Mouse (Mus musculus): ENCODE results near the gene Emc6. TPM values are rescaled to one million over a fixed set of nuclear protein-coding genes. Genes with fewer than 3 reads are reported as not detected.
A peak's percentile ranks its signal among the peaks of the same experiment; 100 is the strongest.

Gene Emc6
- polyA plus RNA-seq, 1 experiment from 2014 or later, result 135 TPM

DNA sequence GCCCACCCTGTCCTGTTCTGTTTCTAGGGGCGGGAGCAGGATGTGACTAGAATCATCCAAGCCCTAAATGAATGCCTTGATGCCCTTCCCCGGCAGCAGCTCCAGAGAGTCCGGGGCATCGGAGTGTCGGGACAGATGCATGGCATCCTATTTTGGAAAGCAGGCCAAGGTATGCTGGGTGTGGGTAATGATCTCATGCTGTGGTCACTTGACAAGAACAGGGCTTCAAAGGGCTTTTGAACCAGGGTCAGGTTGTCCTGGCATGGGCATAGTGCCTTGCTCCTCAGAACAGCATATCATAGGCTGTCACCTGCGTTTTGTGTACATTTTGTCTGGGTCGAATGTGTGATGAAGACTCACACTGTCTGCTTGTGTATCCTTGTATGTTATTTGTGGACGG, 27.1 kb upstream of the Emc6 start:
- Histone ChIP-seq H3K4me3 (ENCODE audit: low read depth, low read length) (no peak overlapping the region), H3K9me3 (ENCODE audit: control insufficient read depth, low read length) (no peaks in the 10 kb centered on the region), H3K4me2 (ENCODE audit: low read depth, low read length, severe bottlenecking) (no peak overlapping the region), H3K27ac (ENCODE audit: low read depth, low read length) (no peak overlapping the region), H3K27me3 (ENCODE audit: control insufficient read depth, insufficient read depth, low read length) (no peaks in the 10 kb centered on the region), H3K36me3 (ENCODE audit: control insufficient read depth, insufficient read depth, low read length) (no peaks in the 10 kb centered on the region), H3K4me1 (replicated peaks; ENCODE audit: control insufficient read depth, insufficient read depth, low read length) (peaks cover 4% of the 10 kb centered on the region; the same call in 1 of the 2 replicates), H3K9ac (ENCODE audit: low read length) (no peak overlapping the region)
- DNase-seq (ENCODE audit: low spot score) (no peak), ATAC-seq (replicated peaks; ENCODE audit: low FRiP score) (no peak)
- 87% methylated on average over 8 of the region's 8 CpGs for WGBS

GRCm38 (mm10) chr11:73201597-73201996, 24.8 kb upstream of the Emc6 start:
- ATAC-seq (replicated peaks; ENCODE audit: low FRiP score) (no peak), DNase-seq (ENCODE audit: low spot score) (no peak)
- Histone ChIP-seq H3K27ac (ENCODE audit: low read depth, low read length) (no peak overlapping the region), H3K9me3 (ENCODE audit: control insufficient read depth, low read length) (no peaks in the 10 kb centered on the region), H3K9ac (ENCODE audit: low read length) (no peak overlapping the region), H3K4me2 (ENCODE audit: low read depth, low read length, severe bottlenecking) (no peak overlapping the region), H3K27me3 (ENCODE audit: control insufficient read depth, insufficient read depth, low read length) (no peaks in the 10 kb centered on the region), H3K4me3 (ENCODE audit: low read depth, low read length) (no peak overlapping the region), H3K4me1 (replicated peaks; ENCODE audit: control insufficient read depth, insufficient read depth, low read length) (peaks cover 4% of the 10 kb centered on the region; the same call in 1 of the 2 replicates), H3K36me3 (ENCODE audit: control insufficient read depth, insufficient read depth, low read length) (no peaks in the 10 kb centered on the region)
- 39% methylated on average over 4 of the region's 4 CpGs for WGBS

DNA sequence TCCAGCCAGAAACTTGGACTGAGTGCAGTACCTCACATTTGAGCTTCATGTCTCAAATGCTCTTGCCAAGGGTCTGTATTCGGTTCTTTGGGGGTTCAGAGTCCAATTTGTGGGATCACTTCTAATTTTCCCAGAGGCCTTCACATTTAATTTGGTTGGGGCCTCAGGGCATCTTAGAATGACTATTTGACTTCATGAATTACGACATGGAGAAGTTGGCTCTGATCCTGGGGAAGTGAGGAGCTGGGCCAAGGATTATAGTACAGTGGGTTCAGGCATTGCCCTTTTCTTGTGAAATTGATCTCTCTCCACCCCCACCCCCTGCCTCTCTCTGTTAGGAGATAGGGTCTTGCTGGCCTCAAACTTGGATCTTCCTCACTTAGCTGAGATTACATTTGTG, 24.2 kb upstream of the Emc6 start:
- Histone ChIP-seq H3K36me3 (ENCODE audit: control insufficient read depth, insufficient read depth, low read length) (no peaks in the 10 kb centered on the region), H3K9me3 (ENCODE audit: control insufficient read depth, low read length) (no peaks in the 10 kb centered on the region), H3K27ac (ENCODE audit: low read depth, low read length) (no peak overlapping the region), H3K4me3 (ENCODE audit: low read depth, low read length) (no peak overlapping the region), H3K4me2 (ENCODE audit: low read depth, low read length, severe bottlenecking) (no peak overlapping the region), H3K27me3 (ENCODE audit: control insufficient read depth, insufficient read depth, low read length) (no peaks in the 10 kb centered on the region), H3K9ac (ENCODE audit: low read length) (no peak overlapping the region), H3K4me1 (replicated peaks; ENCODE audit: control insufficient read depth, insufficient read depth, low read length) (peaks cover 4% of the 10 kb centered on the region; the same call in 1 of the 2 replicates)
- ATAC-seq (replicated peaks; ENCODE audit: low FRiP score) (no peak), DNase-seq (ENCODE audit: low spot score) (no peak)
- WGBS, result 80% methylated on average over 2 of the region's 2 CpGs

GRCm38 (mm10) chr11:73199879-73200278, 23.0 kb upstream of the Emc6 start:
- H3K27me3 ChIP-seq (ENCODE audit: control insufficient read depth, insufficient read depth, low read length), result no peaks in the 10 kb centered on the region
- H3K4me2 ChIP-seq (ENCODE audit: low read depth, low read length, severe bottlenecking), result peak overlapping the region; percentile 89
- H3K9me3 ChIP-seq (ENCODE audit: control insufficient read depth, low read length), result no peaks in the 10 kb centered on the region
- ATAC-seq (replicated peaks; ENCODE audit: low FRiP score) (no peak), DNase-seq (ENCODE audit: low spot score) (no peak)
- H3K36me3 ChIP-seq (ENCODE audit: control insufficient read depth, insufficient read depth, low read length), result no peaks in the 10 kb centered on the region
- WGBS, result 4% methylated on average over 12 of the region's 12 CpGs
- peaks cover 4% of the 10 kb centered on the region; the same call in 1 of the 2 replicates for H3K4me1 ChIP-seq (replicated peaks; ENCODE audit: control insufficient read depth, insufficient read depth, low read length)
- peak overlapping the region; percentile 59 for H3K9ac ChIP-seq (ENCODE audit: low read length)
- peak overlapping the region; percentile 47 for H3K4me3 ChIP-seq (ENCODE audit: low read depth, low read length)
- no peak overlapping the region for H3K27ac ChIP-seq (ENCODE audit: low read depth, low read length)

- H3K27ac ChIP-seq (ENCODE audit: low read depth, low read length), result no peak within 1 kb of the TSS
- H3K4me1 ChIP-seq (replicated peaks; ENCODE audit: control insufficient read depth, insufficient read depth, low read length), result peaks cover 4% of the 10 kb centered on the region; the same call in 1 of the 2 replicates
- peak within 1 kb of the TSS; percentile 63 for H3K9ac ChIP-seq (ENCODE audit: low read length)
- H3K27me3 ChIP-seq (ENCODE audit: control insufficient read depth, insufficient read depth, low read length), result no peaks in the 10 kb centered on the region
- ATAC-seq (replicated peaks; ENCODE audit: low FRiP score) (peak; percentile 97), DNase-seq (ENCODE audit: low spot score) (peak; percentile 95)
- peak within 1 kb of the TSS; percentile 47 for H3K4me3 ChIP-seq (ENCODE audit: low read depth, low read length)
- peak within 1 kb of the TSS; percentile 89 for H3K4me2 ChIP-seq (ENCODE audit: low read depth, low read length, severe bottlenecking)
- H3K36me3 ChIP-seq (ENCODE audit: control insufficient read depth, insufficient read depth, low read length), result no peaks in the 10 kb centered on the region
- H3K9me3 ChIP-seq (ENCODE audit: control insufficient read depth, low read length), result no peaks in the 10 kb centered on the region
- under 1% methylated on average over 32 of the region's 32 CpGs for WGBS
Measured at GRCm38 (mm10) chr11:73199230-73199712, 22.4 kb upstream of the Emc6 start, which contains the start of gene Shpk. TSS of gene Shpk (plus strand) at chr11:73199460.

DNA sequence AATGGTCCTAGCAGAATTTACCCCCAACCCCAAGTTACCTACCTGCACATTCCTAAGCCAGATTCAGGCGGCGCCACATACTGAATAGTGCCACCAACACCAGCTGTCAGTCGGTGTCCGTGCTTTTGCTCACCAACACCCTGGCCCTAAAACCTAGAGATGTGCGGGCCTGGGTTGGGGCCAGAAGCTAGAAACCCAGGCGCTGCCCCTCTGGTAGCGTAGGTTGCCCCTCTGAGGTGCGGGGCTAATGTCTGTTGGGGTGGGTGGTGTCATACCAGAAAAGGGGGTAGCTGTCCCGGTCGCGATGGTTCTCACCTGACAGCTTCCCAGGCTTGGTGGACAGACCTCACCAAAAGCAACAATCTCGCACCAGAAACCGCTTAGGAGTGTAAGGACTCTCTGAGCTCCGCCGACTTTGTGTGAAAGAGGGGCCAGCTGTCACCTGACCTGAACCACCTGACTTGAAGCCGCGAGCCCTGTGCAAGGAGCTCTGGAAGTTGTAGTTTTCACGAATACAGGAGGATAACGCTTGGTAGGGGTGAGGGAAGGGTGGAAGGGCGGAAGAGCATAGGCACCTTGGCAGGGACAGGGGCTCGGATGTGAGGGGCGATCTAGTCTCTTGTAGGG, 21.9 kb upstream of the Emc6 start, which contains the start of gene Ctns:
Gene Ctns (minus strand): TSS at position 440 of the 627 bp plus-strand sequence.
- Histone ChIP-seq H3K4me2 (ENCODE audit: low read depth, low read length, severe bottlenecking) (peak within 1 kb of the TSS; percentile 89), H3K36me3 (ENCODE audit: control insufficient read depth, insufficient read depth, low read length) (no peaks in the 10 kb centered on the region), H3K4me3 (ENCODE audit: low read depth, low read length) (peak within 1 kb of the TSS; percentile 47), H3K27ac (ENCODE audit: low read depth, low read length) (no peak within 1 kb of the TSS), H3K9me3 (ENCODE audit: control insufficient read depth, low read length) (no peaks in the 10 kb centered on the region), H3K27me3 (ENCODE audit: control insufficient read depth, insufficient read depth, low read length) (no peaks in the 10 kb centered on the region), H3K4me1 (replicated peaks; ENCODE audit: control insufficient read depth, insufficient read depth, low read length) (peaks cover 4% of the 10 kb centered on the region; the same call in 1 of the 2 replicates), H3K9ac (ENCODE audit: low read length) (peak within 1 kb of the TSS; percentile 63)
- ATAC-seq (replicated peaks; ENCODE audit: low FRiP score), result peak; percentile 95
- peak; percentile 83 for DNase-seq (ENCODE audit: low spot score)
- 2% methylated on average over 22 of the region's 22 CpGs for WGBS

DNA sequence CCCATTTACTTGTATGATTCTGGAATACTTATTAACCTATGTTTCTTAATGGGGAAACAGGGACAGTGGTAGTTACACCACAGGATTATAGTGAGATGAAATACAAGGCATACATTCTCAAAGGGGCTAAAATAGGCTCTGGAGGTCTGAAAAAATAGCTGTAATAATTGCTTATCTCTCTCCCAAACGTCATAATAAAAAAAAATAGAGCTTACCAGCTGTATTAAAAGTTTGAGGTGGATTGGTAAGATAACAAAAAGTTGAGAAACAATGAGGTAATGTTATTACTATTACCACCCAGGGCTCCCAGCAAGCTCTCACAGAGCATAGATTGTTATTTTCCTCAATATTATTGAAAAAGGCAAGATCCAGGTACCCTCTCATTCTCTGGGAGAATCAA, 21.4 kb upstream of the Emc6 start:
- Histone ChIP-seq H3K4me2 (ENCODE audit: low read depth, low read length, severe bottlenecking) (peak overlapping the region; percentile 89), H3K27me3 (ENCODE audit: control insufficient read depth, insufficient read depth, low read length) (no peaks in the 10 kb centered on the region), H3K36me3 (ENCODE audit: control insufficient read depth, insufficient read depth, low read length) (no peaks in the 10 kb centered on the region), H3K27ac (ENCODE audit: low read depth, low read length) (no peak overlapping the region), H3K9ac (ENCODE audit: low read length) (peak overlapping the region; percentile 63; the same call in 1 of the 2 replicates), H3K4me3 (ENCODE audit: low read depth, low read length) (peak overlapping the region; percentile 47), H3K9me3 (ENCODE audit: control insufficient read depth, low read length) (no peaks in the 10 kb centered on the region), H3K4me1 (replicated peaks; ENCODE audit: control insufficient read depth, insufficient read depth, low read length) (peaks cover 4% of the 10 kb centered on the region; the same call in 1 of the 2 replicates)
- WGBS, result 7% methylated on average over 1 of the region's 1 CpGs
- ATAC-seq (replicated peaks; ENCODE audit: low FRiP score), result no peak
- no peak for DNase-seq (ENCODE audit: low spot score)

GRCm38 (mm10) chr11:73194444-73194843, 17.6 kb upstream of the Emc6 start:
- 76% methylated on average over 2 of the region's 2 CpGs for WGBS
- no peak for DNase-seq (ENCODE audit: low spot score)
- Histone ChIP-seq H3K9ac (ENCODE audit: low read length) (no peak overlapping the region), H3K27ac (ENCODE audit: low read depth, low read length) (no peak overlapping the region), H3K4me1 (replicated peaks; ENCODE audit: control insufficient read depth, insufficient read depth, low read length) (peaks cover under 1% of the 10 kb centered on the region; the same call in 1 of the 2 replicates), H3K9me3 (ENCODE audit: control insufficient read depth, low read length) (no peaks in the 10 kb centered on the region), H3K36me3 (ENCODE audit: control insufficient read depth, insufficient read depth, low read length) (no peaks in the 10 kb centered on the region), H3K27me3 (ENCODE audit: control insufficient read depth, insufficient read depth, low read length) (no peaks in the 10 kb centered on the region), H3K4me3 (ENCODE audit: low read depth, low read length) (no peak overlapping the region), H3K4me2 (ENCODE audit: low read depth, low read length, severe bottlenecking) (no peak overlapping the region)
- no peak for ATAC-seq (replicated peaks; ENCODE audit: low FRiP score)
